Mouse (Mus musculus): ENCODE measurements around the gene Marveld3. TPM values are rescaled to one million over a fixed set of nuclear protein-coding genes. Genes with fewer than 3 reads are reported as not detected.

The Marveld3 gene
- polyA plus RNA-seq (2016; fragmentation: Nextera tagmentation; extraction: Ambion mirVana) = 1.6 and 1.7 TPM in 2 replicates

- 0 out of 2 replicates have a peak within 1 kb of the TSS, but pooled peaks have one; percentile 1 for H3K9ac ChIP-seq
- 2% methylated on average over 64 of the region's 64 CpGs for WGBS
- peak; percentile 57; the same call in 1 of the 2 replicates for ATAC-seq (ENCODE audit: low FRiP score)
- H3K27me3 ChIP-seq = peaks cover 42% of the 10 kb centered on the region
- H3K4me1 ChIP-seq = peaks cover 26% of the 10 kb centered on the region
- no peak within 1 kb of the TSS for H3K27ac ChIP-seq
- H3K36me3 ChIP-seq (replicated peaks) = no peaks in the 10 kb centered on the region
- H3K9me3 ChIP-seq = no peaks in the 10 kb centered on the region
- peak within 1 kb of the TSS; percentile 65 for H3K4me2 ChIP-seq
- peak within 1 kb of the TSS; percentile 47 for H3K4me3 ChIP-seq (replicated peaks)
Measured at GRCm38 (mm10) chr8:109961693-109962367, at the start of gene Marveld3. Gene Marveld3 (minus strand): TSS chr8:109962203.

GRCm38 (mm10) chr8:110010868-110011267 is 48.9 kb upstream of the Marveld3 start:
- Histone ChIP-seq H3K4me1 (peaks cover 9% of the 10 kb centered on the region; the same call in 1 of the 2 replicates), H3K9me3 (no peaks in the 10 kb centered on the region), H3K27me3 (no peaks in the 10 kb centered on the region), H3K4me3 (replicated peaks) (no peak overlapping the region), H3K9ac (no peak overlapping the region), H3K4me2 (no peak overlapping the region), H3K36me3 (replicated peaks) (no peaks in the 10 kb centered on the region), H3K27ac (no peak overlapping the region)
- no peak for ATAC-seq (ENCODE audit: low FRiP score)
- 34% methylated on average over 5 of the region's 5 CpGs for WGBS

- 69% methylated on average over 8 of the region's 8 CpGs for WGBS
- ATAC-seq (ENCODE audit: low FRiP score) = no peak
Measured at GRCm38 (mm10) chr8:110008995-110009446, 47.0 kb upstream of the Marveld3 start.

GRCm38 (mm10) chr8:110008228-110008994 is 46.4 kb upstream of the Marveld3 start:
- no peak for ATAC-seq (ENCODE audit: low FRiP score)
- Histone ChIP-seq H3K4me3 (replicated peaks) (no peak overlapping the region), H3K27me3 (no peaks in the 10 kb centered on the region), H3K36me3 (replicated peaks) (no peaks in the 10 kb centered on the region), H3K27ac (no peak overlapping the region), H3K4me1 (peaks cover 9% of the 10 kb centered on the region; the same call in 1 of the 2 replicates), H3K4me2 (no peak overlapping the region), H3K9me3 (no peaks in the 10 kb centered on the region), H3K9ac (no peak overlapping the region)
- 88% methylated on average over 25 of the region's 26 CpGs for WGBS

More at GRCm38 (mm10) chr8:110008995-110009446, 47.0 kb upstream of the Marveld3 start:
- Histone ChIP-seq H3K36me3 (replicated peaks) (no peaks in the 10 kb centered on the region), H3K4me3 (replicated peaks) (no peak overlapping the region), H3K27me3 (no peaks in the 10 kb centered on the region), H3K4me2 (no peak overlapping the region), H3K9me3 (no peaks in the 10 kb centered on the region), H3K27ac (no peak overlapping the region), H3K9ac (no peak overlapping the region), H3K4me1 (peaks cover 9% of the 10 kb centered on the region; the same call in 1 of the 2 replicates)

- ATAC-seq (ENCODE audit: low FRiP score) = peak; percentile 71; the same call in 1 of the 2 replicates
- H3K27me3 ChIP-seq = no peaks in the 10 kb centered on the region
- no peak overlapping the region for H3K27ac ChIP-seq
- WGBS = 56% methylated on average over 16 of the region's 17 CpGs
- no peaks in the 10 kb centered on the region for H3K36me3 ChIP-seq (replicated peaks)
- no peaks in the 10 kb centered on the region for H3K9me3 ChIP-seq
- H3K9ac ChIP-seq = no peak overlapping the region
- peaks cover 9% of the 10 kb centered on the region; the same call in 1 of the 2 replicates for H3K4me1 ChIP-seq
- H3K4me2 ChIP-seq = no peak overlapping the region
- H3K4me3 ChIP-seq (replicated peaks) = no peak overlapping the region
Measured at GRCm38 (mm10) chr8:110006312-110007023, 44.5 kb upstream of the Marveld3 start.

- H3K27ac ChIP-seq = no peak overlapping the region
- no peak overlapping the region for H3K9ac ChIP-seq
- no peak for ATAC-seq (ENCODE audit: low FRiP score)
- WGBS = 83% methylated on average over 5 of the region's 5 CpGs
- no peaks in the 10 kb centered on the region for H3K36me3 ChIP-seq (replicated peaks)
- no peaks in the 10 kb centered on the region for H3K9me3 ChIP-seq
- no peak overlapping the region for H3K4me3 ChIP-seq (replicated peaks)
- peaks cover 9% of the 10 kb centered on the region; the same call in 1 of the 2 replicates for H3K4me1 ChIP-seq
- H3K27me3 ChIP-seq = no peaks in the 10 kb centered on the region
- no peak overlapping the region for H3K4me2 ChIP-seq
Measured at GRCm38 (mm10) chr8:110004300-110004699, 42.3 kb upstream of the Marveld3 start.

GRCm38 (mm10) chr8:110002953-110003352 is 41.0 kb upstream of the Marveld3 start:
- ATAC-seq (ENCODE audit: low FRiP score) = no peak
- H3K9me3 ChIP-seq = no peaks in the 10 kb centered on the region

GRCm38 (mm10) chr8:109999974-110000373 is 38.0 kb upstream of the Marveld3 start:
- Histone ChIP-seq H3K4me3 (replicated peaks) (no peak overlapping the region), H3K9ac (no peak overlapping the region), H3K4me1 (no peaks in the 10 kb centered on the region), H3K27me3 (no peaks in the 10 kb centered on the region), H3K36me3 (replicated peaks) (no peaks in the 10 kb centered on the region), H3K9me3 (no peaks in the 10 kb centered on the region), H3K27ac (no peak overlapping the region), H3K4me2 (no peak overlapping the region)
- ATAC-seq (ENCODE audit: low FRiP score) = no peak
- 93% methylated on average over 10 of the region's 10 CpGs for WGBS

More at GRCm38 (mm10) chr8:110002953-110003352, 41.0 kb upstream of the Marveld3 start:
- Histone ChIP-seq H3K4me2 (no peak overlapping the region), H3K27me3 (no peaks in the 10 kb centered on the region), H3K36me3 (replicated peaks) (no peaks in the 10 kb centered on the region), H3K4me3 (replicated peaks) (no peak overlapping the region), H3K27ac (no peak overlapping the region), H3K4me1 (peaks cover 9% of the 10 kb centered on the region; the same call in 1 of the 2 replicates), H3K9ac (no peak overlapping the region)
- WGBS = 37% methylated on average over 9 of the region's 9 CpGs

- Histone ChIP-seq H3K27me3 (no peaks in the 10 kb centered on the region), H3K36me3 (replicated peaks) (no peaks in the 10 kb centered on the region), H3K9ac (no peak overlapping the region)
Measured at GRCm38 (mm10) chr8:109998066-109998465, 36.1 kb upstream of the Marveld3 start.

GRCm38 (mm10) chr8:109997381-109997780 is 35.4 kb upstream of the Marveld3 start:
- H3K27ac ChIP-seq = no peak overlapping the region
- 90% methylated on average over 9 of the region's 9 CpGs for WGBS
- H3K9ac ChIP-seq = no peak overlapping the region
- H3K4me2 ChIP-seq = no peak overlapping the region
- no peaks in the 10 kb centered on the region for H3K4me1 ChIP-seq
- H3K36me3 ChIP-seq (replicated peaks) = no peaks in the 10 kb centered on the region
- H3K27me3 ChIP-seq = no peaks in the 10 kb centered on the region
- no peak for ATAC-seq (ENCODE audit: low FRiP score)
- H3K4me3 ChIP-seq (replicated peaks) = no peak overlapping the region
- H3K9me3 ChIP-seq = no peaks in the 10 kb centered on the region

More at GRCm38 (mm10) chr8:109998066-109998465, 36.1 kb upstream of the Marveld3 start:
- Histone ChIP-seq H3K9me3 (no peaks in the 10 kb centered on the region), H3K27ac (no peak overlapping the region), H3K4me2 (no peak overlapping the region), H3K4me1 (no peaks in the 10 kb centered on the region), H3K4me3 (replicated peaks) (no peak overlapping the region)
- WGBS = 86% methylated on average over 7 of the region's 7 CpGs
- no peak for ATAC-seq (ENCODE audit: low FRiP score)

GRCm38 (mm10) chr8:109992951-109993350 is 30.9 kb upstream of the Marveld3 start:
- no peak overlapping the region for H3K27ac ChIP-seq
- no peak for ATAC-seq (ENCODE audit: low FRiP score)
- 78% methylated on average over 1 of the region's 1 CpGs for WGBS
- no peaks in the 10 kb centered on the region for H3K27me3 ChIP-seq
- H3K4me2 ChIP-seq = no peak overlapping the region
- H3K4me3 ChIP-seq (replicated peaks) = no peak overlapping the region
- H3K4me1 ChIP-seq = no peaks in the 10 kb centered on the region
- no peaks in the 10 kb centered on the region for H3K9me3 ChIP-seq
- H3K9ac ChIP-seq = no peak overlapping the region
- H3K36me3 ChIP-seq (replicated peaks) = no peaks in the 10 kb centered on the region

GRCm38 (mm10) chr8:109992166-109992565 is 30.2 kb upstream of the Marveld3 start:
- H3K36me3 ChIP-seq (replicated peaks) = no peaks in the 10 kb centered on the region
- no peak for ATAC-seq (ENCODE audit: low FRiP score)
- no peaks in the 10 kb centered on the region for H3K27me3 ChIP-seq
- no peaks in the 10 kb centered on the region for H3K4me1 ChIP-seq
- no peak overlapping the region for H3K27ac ChIP-seq
- no peak overlapping the region for H3K4me3 ChIP-seq (replicated peaks)
- H3K9me3 ChIP-seq = no peaks in the 10 kb centered on the region
- H3K9ac ChIP-seq = no peak overlapping the region
- no peak overlapping the region for H3K4me2 ChIP-seq
- WGBS = 63% methylated on average over 5 of the region's 5 CpGs

All from forebrain, embryonic 12.5 days (tissue).